Mouse (Mus musculus) frontal cortex, adult (tissue): ENCODE measurements around the gene Tcn2.
A peak's percentile ranks its signal among the peaks of the same experiment; 100 is the strongest.
"Not testable (repeated sequence)": the region's sequence is repeated elsewhere in the genome, so short reads cannot be mapped to it uniquely, and the experiment has no call there.

ENCODE experiments used
- ATAC-seq: cut with Nextera tagmentation; 2 replicates; pipeline ENCODE4 v1.9.2; 2017; ENCODE audit warnings: mild to moderate bottlenecking, moderate library complexity, mixed read lengths; ENCODE audit not compliant: low TSS enrichment

Tcn2 gene

GRCm38 (mm10) chr11:3931511-3932211, at the start of gene Tcn2:
Gene Tcn2, minus strand, starts transcription at chr11:3932159.
- no peak; the same call in 1 of the 2 replicates for ATAC-seq

GRCm38 (mm10) chr11:3981536-3981935, 49.6 kb upstream of the Tcn2 start:
- no peak for ATAC-seq

- ATAC-seq: no peak
Observed at GRCm38 (mm10) chr11:3978421-3978820, 46.5 kb upstream of the Tcn2 start.

- no peak for ATAC-seq
Observed at GRCm38 (mm10) chr11:3976678-3977077, 44.7 kb upstream of the Tcn2 start, which contains the start of gene 4930556J24Rik. Gene 4930556J24Rik, minus strand, starts transcription at chr11:3976778.

GRCm38 (mm10) chr11:3974311-3974710, 42.4 kb upstream of the Tcn2 start:
- no peak for ATAC-seq

GRCm38 (mm10) chr11:3973081-3973480, 41.1 kb upstream of the Tcn2 start:
- ATAC-seq: no peak

- no peak for ATAC-seq
Observed at GRCm38 (mm10) chr11:3970361-3970760, 38.4 kb upstream of the Tcn2 start.

GRCm38 (mm10) chr11:3969837-3970236, 37.9 kb upstream of the Tcn2 start:
- peak; percentile 44; the same call in 1 of the 2 replicates for ATAC-seq

- ATAC-seq: no peak
Observed at GRCm38 (mm10) chr11:3964416-3965172, 32.6 kb upstream of the Tcn2 start.

GRCm38 (mm10) chr11:3963610-3964415, 31.9 kb upstream of the Tcn2 start, which contains the start of gene Pes1:
Gene Pes1, plus strand, starts transcription at chr11:3963975.
- ATAC-seq: peak; percentile 95

GRCm38 (mm10) chr11:3963155-3963554, 31.2 kb upstream of the Tcn2 start:
- no peak for ATAC-seq

GRCm38 (mm10) chr11:3961761-3962160, 29.8 kb upstream of the Tcn2 start:
- no peak for ATAC-seq

- ATAC-seq: no peak
Observed at GRCm38 (mm10) chr11:3960901-3961300, 28.9 kb upstream of the Tcn2 start.

- ATAC-seq: not testable (repeated sequence)
Observed at GRCm38 (mm10) chr11:3955371-3955770, 23.4 kb upstream of the Tcn2 start.

GRCm38 (mm10) chr11:3954876-3955275, 22.9 kb upstream of the Tcn2 start:
- ATAC-seq: not testable (repeated sequence)

- ATAC-seq: no peak
Observed at GRCm38 (mm10) chr11:3946386-3946785, 14.4 kb upstream of the Tcn2 start.

- ATAC-seq: no peak
Observed at GRCm38 (mm10) chr11:3941371-3941770, 9.4 kb upstream of the Tcn2 start.

- no peak for ATAC-seq
Observed at GRCm38 (mm10) chr11:3937321-3937874, 5.4 kb upstream of the Tcn2 start.

- no peak for ATAC-seq
Observed at GRCm38 (mm10) chr11:3936318-3936717, 4.4 kb upstream of the Tcn2 start.

- no peak for ATAC-seq
Observed at GRCm38 (mm10) chr11:3935135-3935534, 3.2 kb upstream of the Tcn2 start.

GRCm38 (mm10) chr11:3933756-3934285, 1.9 kb upstream of the Tcn2 start:
- no peak for ATAC-seq

GRCm38 (mm10) chr11:3930931-3931330, 1.0 kb downstream of the Tcn2 start:
- no peak for ATAC-seq
